Mouse (Mus musculus) E14TG2a.4 (cell line): ENCODE results near the gene Nkx2-5.

ENCODE experiments used
- H3K27me3 ChIP-seq: 2 replicates; pipeline ENCODE4 v1.6.1; 2014; ENCODE audit warnings: low read length, control low read depth; ENCODE audit not compliant: insufficient read depth
- H3K36me3 ChIP-seq: 2 replicates; pipeline ENCODE4 v1.6.1; 2014; ENCODE audit warnings: low read length, control low read depth; ENCODE audit not compliant: insufficient read depth
- H3K4me1 ChIP-seq: replicated peaks from 2 replicates; pipeline ENCODE4 v1.6.1; 2014; ENCODE audit warnings: low read depth, low read length, control low read depth
- H3K4me3 ChIP-seq: replicated peaks from 2 replicates; pipeline ENCODE4 v1.5.1; 2014; ENCODE audit warnings: mild to moderate bottlenecking, low read length
- H3K9me3 ChIP-seq: 2 replicates; pipeline ENCODE4 v1.6.1; 2014; ENCODE audit warnings: low read length, control low read depth
- CTCF ChIP-seq: conservative IDR thresholded peaks from 2 replicates; pipeline ENCODE4 v1.5.1; 2014; ENCODE audit warnings: low read length
- NANOG ChIP-seq: IDR thresholded peaks from 2 replicates; pipeline ENCODE4 v1.6.1; 2014; ENCODE audit warnings: borderline replicate concordance, low read length, mixed read lengths
- POU5F1 ChIP-seq: IDR thresholded peaks from 2 replicates; pipeline ENCODE4 v1.6.1; 2014; ENCODE audit warnings: low read length, borderline replicate concordance

Nkx2-5 gene

GRCm38 (mm10) chr17:26848236-26848635 is 3.4 kb upstream of the Nkx2-5 start:
- peaks cover 87% of the 10 kb centered on the region for H3K27me3 ChIP-seq
- TF ChIP-seq POU5F1 (no peak), CTCF (no peak), NANOG (no peak)
- no peak overlapping the region for H3K4me3 ChIP-seq
- H3K4me1 ChIP-seq: peaks cover 35% of the 10 kb centered on the region
- H3K36me3 ChIP-seq: no peaks in the 10 kb centered on the region
- H3K9me3 ChIP-seq: no peaks in the 10 kb centered on the region

- no peaks in the 10 kb centered on the region for H3K9me3 ChIP-seq
- H3K4me3 ChIP-seq: no peak overlapping the region
- peaks cover 88% of the 10 kb centered on the region for H3K27me3 ChIP-seq
- peaks cover 35% of the 10 kb centered on the region for H3K4me1 ChIP-seq
- TF ChIP-seq POU5F1 (no peak), NANOG (no peak), CTCF (no peak)
- H3K36me3 ChIP-seq: no peaks in the 10 kb centered on the region
These were observed 3.0 kb upstream of the Nkx2-5 start for GRCm38 (mm10) chr17:26847801-26848200.

- Histone ChIP-seq H3K4me1 (peaks cover 44% of the 10 kb centered on the region), H3K9me3 (no peaks in the 10 kb centered on the region), H3K36me3 (no peaks in the 10 kb centered on the region), H3K27me3 (peaks cover 89% of the 10 kb centered on the region), H3K4me3 (no peak overlapping the region)
- TF ChIP-seq CTCF (no peak), POU5F1 (no peak)
These were observed 1.6 kb upstream of the Nkx2-5 start for GRCm38 (mm10) chr17:26846411-26846810.

DNA sequence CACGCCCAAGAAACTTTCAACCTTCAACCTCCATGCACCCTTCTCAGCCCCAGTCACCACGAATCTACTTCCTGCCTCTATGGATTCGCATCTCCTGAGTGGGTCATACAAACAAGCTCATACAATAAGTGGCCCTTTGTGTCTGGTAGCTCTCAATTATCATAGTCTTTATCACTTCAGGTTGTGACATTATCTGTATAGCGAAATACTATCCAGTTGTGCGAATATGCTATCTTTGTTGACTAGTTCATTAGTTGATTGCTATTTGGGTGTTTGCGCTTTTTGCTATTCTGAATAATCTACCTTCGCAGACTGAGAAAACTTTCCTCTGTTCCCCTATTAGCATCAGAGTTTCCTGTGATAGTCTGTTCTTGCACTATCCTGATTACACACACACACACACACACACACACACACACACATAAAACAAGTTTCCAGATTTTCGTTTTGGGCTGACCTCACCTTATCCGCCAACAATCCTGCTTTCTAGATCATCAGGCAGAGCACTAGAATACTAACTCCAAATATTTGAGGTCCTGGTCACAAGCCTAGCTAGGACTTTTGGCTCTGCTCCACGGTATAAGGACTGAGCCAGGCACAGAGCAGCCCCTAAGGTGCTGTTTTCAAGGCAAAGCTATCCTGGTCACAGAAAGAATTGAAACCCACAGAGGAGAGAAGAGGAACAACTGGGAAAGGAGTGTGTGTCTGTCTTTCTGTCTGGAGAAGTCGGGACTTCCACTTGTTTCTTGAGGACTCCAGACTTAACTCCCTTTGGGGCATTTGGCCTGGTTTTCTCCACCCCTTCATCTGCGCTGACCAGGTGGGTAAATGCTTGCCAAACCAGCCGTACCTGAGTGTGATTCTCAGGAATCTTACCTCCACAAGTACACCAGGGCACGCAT is 591 bp upstream of the Nkx2-5 start:
- Histone ChIP-seq H3K36me3 (no peaks in the 10 kb centered on the region), H3K4me3 (peak overlapping the region; percentile 60), H3K27me3 (peaks cover 90% of the 10 kb centered on the region), H3K9me3 (no peaks in the 10 kb centered on the region), H3K4me1 (peaks cover 40% of the 10 kb centered on the region)
- TF ChIP-seq NANOG (no peak), POU5F1 (no peak), CTCF (no peak)

GRCm38 (mm10) chr17:26844371-26844851 is 398 bp downstream of the Nkx2-5 start:
- H3K36me3 ChIP-seq: no peaks in the 10 kb centered on the region
- TF ChIP-seq NANOG (no peak), CTCF (no peak), POU5F1 (no peak)
- peaks cover 90% of the 10 kb centered on the region for H3K27me3 ChIP-seq
- H3K9me3 ChIP-seq: no peaks in the 10 kb centered on the region
- peak overlapping the region; percentile 60 for H3K4me3 ChIP-seq
- peaks cover 40% of the 10 kb centered on the region for H3K4me1 ChIP-seq

- no peaks in the 10 kb centered on the region for H3K9me3 ChIP-seq
- no peaks in the 10 kb centered on the region for H3K36me3 ChIP-seq
- TF ChIP-seq NANOG: no peak
- no peak for TF ChIP-seq CTCF
- no peak for TF ChIP-seq POU5F1
- peaks cover 91% of the 10 kb centered on the region for H3K27me3 ChIP-seq
- H3K4me3 ChIP-seq: no peak overlapping the region
- peaks cover 39% of the 10 kb centered on the region for H3K4me1 ChIP-seq
These were observed 1.0 kb downstream of the Nkx2-5 start for GRCm38 (mm10) chr17:26843696-26844236.

DNA sequence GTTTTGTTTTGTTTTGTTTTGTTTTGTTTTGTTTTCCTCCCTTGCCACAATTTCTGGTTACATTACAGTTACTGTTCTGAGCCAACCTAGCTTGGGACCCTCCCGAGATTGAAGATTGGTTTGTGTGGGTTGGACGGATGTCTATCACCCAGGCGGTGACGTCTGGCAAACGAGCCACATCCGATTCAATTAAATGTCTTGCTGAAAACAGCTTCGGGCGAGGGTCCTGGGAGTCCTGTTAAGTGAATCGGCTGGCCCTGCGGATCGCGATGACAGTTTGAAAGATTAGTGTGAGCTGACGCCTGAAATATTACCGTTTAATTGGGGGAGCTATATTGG is 1.6 kb downstream of the Nkx2-5 start:
- no peak overlapping the region for H3K4me3 ChIP-seq
- H3K4me1 ChIP-seq: peaks cover 44% of the 10 kb centered on the region
- peaks cover 92% of the 10 kb centered on the region for H3K27me3 ChIP-seq
- H3K9me3 ChIP-seq: no peaks in the 10 kb centered on the region
- TF ChIP-seq POU5F1 (no peak), CTCF (no peak), NANOG (no peak)
- no peaks in the 10 kb centered on the region for H3K36me3 ChIP-seq

DNA sequence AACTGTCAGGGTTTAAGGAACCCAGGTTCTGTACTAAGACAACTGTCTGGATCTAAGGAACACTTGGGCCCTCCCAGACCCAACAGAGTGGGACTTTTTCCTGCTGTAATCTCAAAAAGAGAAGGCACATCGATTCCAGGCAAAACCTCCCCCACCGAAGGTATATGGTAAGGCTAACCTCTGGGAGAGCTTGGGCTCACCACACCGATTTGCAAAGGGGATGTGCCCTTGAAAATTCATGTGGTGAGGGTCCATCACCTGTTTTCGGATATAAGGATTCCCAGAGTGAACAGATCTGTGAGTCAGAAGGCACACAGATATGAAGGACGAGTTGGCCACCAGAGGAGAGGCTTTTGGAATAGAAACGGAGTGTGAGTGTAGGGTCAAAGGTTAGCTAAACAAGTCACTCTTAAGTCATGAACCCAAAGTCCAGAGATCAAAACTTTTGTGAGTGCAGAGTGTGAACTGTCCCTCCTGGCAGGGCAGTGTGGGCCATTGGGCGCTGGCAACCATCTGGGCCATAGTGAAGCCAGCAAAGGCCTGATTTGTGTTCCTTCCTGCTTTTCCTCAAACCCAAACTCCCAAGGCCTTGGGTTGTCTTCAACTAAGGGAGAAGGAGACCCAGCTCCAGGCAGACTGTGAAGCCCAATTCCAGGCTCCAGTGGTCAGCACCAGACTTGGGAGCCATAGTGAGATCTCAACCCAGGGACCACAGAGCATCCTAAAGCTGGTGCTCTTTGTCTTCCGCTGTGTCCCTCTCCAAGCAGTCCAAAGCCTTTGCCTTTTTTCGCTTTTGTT is 2.2 kb downstream of the Nkx2-5 start:
- no peaks in the 10 kb centered on the region for H3K9me3 ChIP-seq
- peaks cover 92% of the 10 kb centered on the region for H3K27me3 ChIP-seq
- peaks cover 49% of the 10 kb centered on the region for H3K4me1 ChIP-seq
- no peak overlapping the region for H3K4me3 ChIP-seq
- no peak for TF ChIP-seq POU5F1
- no peak for TF ChIP-seq NANOG
- no peak for TF ChIP-seq CTCF
- no peaks in the 10 kb centered on the region for H3K36me3 ChIP-seq
